In the genomic region with DNA sequence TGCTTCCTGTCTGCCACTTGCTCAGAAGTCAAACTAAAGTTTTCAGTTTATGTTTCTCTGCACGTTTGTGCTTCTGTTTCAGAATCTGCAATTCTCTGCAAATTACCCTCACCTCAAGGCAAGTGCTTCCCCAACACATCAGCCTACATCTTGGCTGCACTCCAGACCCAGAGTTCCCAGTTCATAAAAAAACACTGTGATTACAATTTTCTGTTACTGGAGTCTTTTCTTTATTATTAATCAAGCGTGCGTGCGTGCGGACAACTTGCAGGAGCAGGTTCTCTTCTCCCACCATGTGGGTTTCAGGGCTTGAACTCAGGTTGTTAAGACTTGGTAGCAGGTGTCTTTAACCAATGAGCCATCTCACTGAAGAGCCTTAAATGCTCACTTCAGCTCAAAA, we compare ENCODE assay signal across 15 mouse cellular contexts. TPM values are rescaled to one million over a fixed set of nuclear protein-coding genes. Genes with fewer than 3 reads are reported as not detected.
DNase-seq lines count a peak whose midpoint lies in the region; ATAC-seq and TF ChIP-seq lines count a peak whose summit lies in the region.
"Had no signal": no experiment of that assay in that cellular context is flagged by ENCODE, and none has a peak within 500 bp of the region (broad histone marks: within the 10 kb centered on the region; RNA-seq: fewer than 3 reads in every experiment).

No protein-coding gene starts in this region.

- no peaks in the 10 kb centered on the region for H3K36me3 ChIP-seq in hindbrain, postnatal 0 days (ENCODE audit: insufficient read depth, low read length)
- no peaks in the 10 kb centered on the region for H3K36me3 ChIP-seq in hindbrain, embryonic 14.5 days (replicated peaks; ENCODE audit: control insufficient read depth, insufficient read depth)
- H3K36me3 ChIP-seq: hindbrain, embryonic 13.5 days; neural tube, embryonic 13.5 days had no signal

- no peaks in the 10 kb centered on the region for H3K4me1 ChIP-seq in hindbrain, postnatal 0 days (ENCODE audit: insufficient read depth, low read length)
- H3K4me1 ChIP-seq in hindbrain, embryonic 14.5 days (replicated peaks; ENCODE audit: control insufficient read depth, insufficient read depth, low read length) = no peaks in the 10 kb centered on the region

- DNase-seq in adrenal gland, postnatal 36 days = peak; percentile 20 to 47
- DNase-seq in adrenal gland, adult 2 months = no peak
- peak; percentile 11 for DNase-seq in hindbrain, postnatal 0 days (ENCODE audit: low spot score)
- no peak for DNase-seq in hindbrain, embryonic 14.5 days (ENCODE audit: low spot score)
- peak; percentile 10 for DNase-seq in lung, postnatal 10 days
- no peak for DNase-seq in lung, postnatal 4 days
- peak; percentile 14 for DNase-seq in layer of hippocampus, postnatal 36 days
- no peak for DNase-seq in urinary bladder, postnatal 25 days (ENCODE audit: low spot score)
- DNase-seq: gastrocnemius, postnatal 14 days; thymus, postnatal 4 days had no signal

- no peak overlapping the region for H3K4me3 ChIP-seq in hindbrain, postnatal 0 days (ENCODE audit: low read length)
- no peak overlapping the region for H3K4me3 ChIP-seq in hindbrain, embryonic 14.5 days (replicated peaks; ENCODE audit: low read length)
- H3K4me3 ChIP-seq: erythroblast, embryonic 14.5 days; hindbrain, embryonic 13.5 days; neural tube, embryonic 13.5 days had no signal

- H3K4me2 ChIP-seq in hindbrain, postnatal 0 days (ENCODE audit: low read depth, low read length) = no peak overlapping the region
- H3K4me2 ChIP-seq in hindbrain, embryonic 14.5 days (replicated peaks) = no peak overlapping the region
- H3K4me2 ChIP-seq: hindbrain, embryonic 13.5 days; midbrain, embryonic 11.5 days; neural tube, embryonic 13.5 days had no signal

- H3K9me3 ChIP-seq in hindbrain, postnatal 0 days (ENCODE audit: low read length) = no peaks in the 10 kb centered on the region
- no peaks in the 10 kb centered on the region for H3K9me3 ChIP-seq in hindbrain, embryonic 14.5 days (ENCODE audit: control insufficient read depth, low read length)
- H3K9me3 ChIP-seq: hindbrain, embryonic 13.5 days; neural tube, embryonic 13.5 days had no signal

- no peaks in the 10 kb centered on the region for H3K27me3 ChIP-seq in hindbrain, postnatal 0 days (ENCODE audit: insufficient read depth, low read length)
- H3K27me3 ChIP-seq in hindbrain, embryonic 14.5 days (ENCODE audit: control insufficient read depth, insufficient read depth, low read length) = no peaks in the 10 kb centered on the region
- H3K27me3 ChIP-seq: hindbrain, embryonic 13.5 days; neural tube, embryonic 13.5 days; Patski had no signal

- ATAC-seq in hindbrain, postnatal 0 days = no peak
- ATAC-seq in hindbrain, embryonic 14.5 days (ENCODE audit: low FRiP score) = no peak
- ATAC-seq: Patski had no signal

- 40% methylated on average over 5 of the region's 5 CpGs for WGBS in hindbrain, postnatal 0 days
- 58% methylated on average over 5 of the region's 5 CpGs for WGBS in hindbrain, embryonic 14.5 days

- no peak overlapping the region for H3K9ac ChIP-seq in hindbrain, postnatal 0 days (replicated peaks; ENCODE audit: low read length)
- H3K9ac ChIP-seq in hindbrain, embryonic 14.5 days = no peak overlapping the region
- H3K9ac ChIP-seq: hindbrain, embryonic 13.5 days; neural tube, embryonic 13.5 days had no signal

- H3K27ac ChIP-seq in hindbrain, postnatal 0 days = no peak overlapping the region
- H3K27ac ChIP-seq in hindbrain, embryonic 14.5 days = no peak overlapping the region
- H3K27ac ChIP-seq: hindbrain, embryonic 13.5 days; neural tube, embryonic 13.5 days had no signal

- no peak for TF ChIP-seq CTCF in hindbrain, postnatal 0 days (IDR thresholded peaks at IDR 0.05; ENCODE audit: low read depth)

RNA-seq across cellular contexts. Expression of a gene that starts 34.9 kb away (rescaled TPM):
- 100 to 1,000 TPM; 116 to 123 TPM for total RNA-seq in adrenal gland, postnatal 36 days (2021)
- 100 to 1,000 TPM; 100 to 110 TPM for total RNA-seq in adrenal gland, adult 2 months (2021)
- 48.1 and 52.6 TPM in 2 replicates for polyA plus RNA-seq in adrenal gland, adult 2 months (2012; rRNA removed)
- 37.4 and 42.7 TPM in 2 replicates for total RNA-seq in hindbrain, postnatal 0 days (2014; rRNA removed)
- 50.1 and 53.8 TPM in 2 replicates for polyA plus RNA-seq in hindbrain, postnatal 0 days (2015; fragmentation: Nextera tagmentation; extraction: Ambion mirVana)
- polyA plus RNA-seq in hindbrain, embryonic 14.5 days (2014; fragmentation: Nextera tagmentation; extraction: Ambion mirVana) = 85.8 and 89.0 TPM in 2 replicates
- total RNA-seq in layer of hippocampus, postnatal 36 days (2021) = 100 to 1,000 TPM; 140 to 142 TPM

Comparison
In these comparisons a context has a peak if more than half of its experiments do, and no peak if none do; other contexts are left out.
1. DNase-seq: peak in adrenal gland, postnatal 36 days (2 of 2), hindbrain, postnatal 0 days (single experiment), lung, postnatal 10 days (single experiment) and layer of hippocampus, postnatal 36 days (2 of 2); none in adrenal gland, adult 2 months (single experiment), hindbrain, embryonic 14.5 days (single experiment), lung, postnatal 4 days (0 of 2) and urinary bladder, postnatal 25 days (single experiment).